Mouse (Mus musculus): ENCODE measurements at regions not wholly inside any gene's neighbourhood (a gene's known extent, or its start where the extent isn't known, plus 50 kb on each side); places are given as distances from the start of the nearest gene placed in this dataset.

DNA sequence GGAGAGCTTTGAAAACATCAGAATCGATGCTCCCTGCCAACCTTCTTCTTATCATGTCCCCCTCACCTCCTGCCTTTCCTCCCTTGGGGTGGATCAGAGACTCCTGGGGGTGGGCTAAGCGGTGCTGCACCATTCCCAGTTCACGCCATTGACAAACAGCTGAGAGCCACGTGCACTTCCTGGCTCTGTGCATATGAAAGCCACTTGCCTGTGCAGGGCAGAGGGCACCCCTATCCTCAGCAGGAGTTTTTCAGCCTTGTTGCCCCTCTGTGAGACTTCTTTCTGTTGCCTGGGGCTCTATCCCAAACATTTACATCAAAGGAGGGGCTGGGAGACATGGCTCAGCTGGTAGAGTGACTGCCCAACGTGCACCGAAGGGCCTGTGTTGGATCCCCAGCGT, 531.1 kb upstream of the Tbx3 start:
- DNase-seq (ENCODE audit: low read depth, low spot score) = no peak

DNA sequence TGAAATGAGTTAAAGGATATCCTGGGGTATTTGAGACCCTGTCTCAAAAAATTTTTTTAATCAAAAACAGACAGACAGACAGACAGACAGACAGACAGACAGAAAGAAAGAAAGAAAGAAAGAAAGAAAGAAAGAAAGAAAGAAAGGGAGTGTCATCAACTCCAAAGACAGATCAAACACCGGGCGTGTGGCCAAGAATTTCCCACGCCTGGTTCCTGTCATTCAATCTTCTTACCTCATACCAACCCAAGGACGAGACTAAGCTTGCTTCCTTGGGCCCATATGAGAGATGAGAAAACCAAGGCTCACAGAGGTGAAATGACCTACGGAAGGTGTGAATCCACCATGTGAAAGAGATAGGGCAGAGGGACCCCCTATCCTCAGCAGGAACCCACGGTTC, 530.7 kb upstream of the Tbx3 start:
- DNase-seq (ENCODE audit: low read depth, low spot score) = no peak

DNA sequence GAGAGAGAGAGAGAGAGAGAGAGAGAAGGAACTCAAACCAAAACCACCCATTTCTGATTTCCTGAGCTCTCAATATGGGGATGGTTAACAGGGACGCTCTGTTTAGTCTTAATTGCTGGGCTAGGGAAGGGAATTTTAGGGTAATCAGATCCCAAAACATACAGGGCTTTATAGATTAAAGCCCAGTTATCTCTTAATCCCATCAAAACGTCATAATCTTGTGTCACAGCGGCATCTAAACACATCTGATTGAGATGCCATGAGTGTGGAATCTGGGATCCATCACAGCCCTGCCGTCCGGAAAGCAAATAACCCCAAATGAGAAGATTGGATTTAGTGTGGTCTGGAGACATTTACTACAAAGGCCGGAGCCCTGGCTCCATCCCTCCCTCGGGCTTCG, 527.1 kb upstream of the Tbx3 start:
- DNase-seq (ENCODE audit: low read depth, low spot score) = no peak

DNA sequence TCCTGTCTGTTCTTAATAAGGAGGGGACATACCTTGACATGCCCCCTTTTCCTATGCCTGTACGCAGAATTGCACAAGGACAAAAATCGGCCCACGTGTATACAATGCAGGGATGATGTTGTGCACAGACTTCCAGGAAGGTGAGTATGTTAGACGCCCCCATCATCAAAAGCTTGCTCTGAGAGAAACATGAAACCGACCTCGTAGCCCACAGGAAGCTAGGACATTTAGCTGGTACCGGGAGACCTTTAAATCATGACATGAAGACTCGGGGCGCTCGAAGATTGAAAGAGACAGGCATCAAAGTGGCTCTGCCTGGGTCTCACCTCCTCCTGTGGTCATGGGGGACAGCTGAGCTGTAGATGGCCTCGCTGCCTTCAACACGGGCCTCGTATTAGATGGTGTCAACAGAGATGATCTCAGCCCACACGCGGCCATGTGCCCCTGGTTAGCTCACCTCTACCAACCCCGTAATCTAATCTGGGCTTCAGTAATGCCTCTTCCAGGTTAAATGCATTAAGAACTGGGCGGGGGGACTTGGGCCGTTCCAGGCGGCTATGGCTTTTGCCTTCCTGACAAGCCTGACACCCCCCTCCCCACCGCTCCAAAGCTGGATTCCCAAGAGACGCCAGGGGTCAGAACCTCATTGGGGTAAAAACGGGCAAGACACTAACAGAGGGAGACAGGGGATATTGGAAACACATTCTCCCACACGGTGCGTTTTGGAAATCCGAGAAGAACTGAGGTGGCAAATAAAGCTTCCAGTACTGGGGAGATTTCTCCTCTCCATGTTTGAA, 520.9 kb upstream of the Tbx3 start:
- no peak for DNase-seq (ENCODE audit: low read depth, low spot score)

DNA sequence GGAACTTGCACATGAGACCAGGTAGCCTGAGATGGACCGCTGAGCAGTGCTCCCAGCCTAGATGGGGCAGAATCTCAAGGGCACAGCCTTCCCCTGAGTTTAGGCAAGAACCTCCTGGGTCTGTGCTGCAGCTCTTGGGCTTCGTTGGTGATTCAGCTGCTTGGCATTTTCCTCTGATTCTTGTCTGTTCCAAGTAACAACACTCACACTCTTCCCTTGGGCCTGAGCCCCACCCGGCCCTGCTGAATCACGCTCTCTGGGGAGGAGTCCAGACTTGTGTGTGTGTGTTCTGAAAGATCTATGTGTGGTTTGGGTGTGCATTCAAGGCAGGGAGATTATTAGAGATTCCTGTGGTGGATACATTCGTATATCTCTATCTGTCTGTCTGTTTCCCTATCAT, 517.4 kb upstream of the Tbx3 start:
- DNase-seq (ENCODE audit: low read depth, low spot score) = no peak

DNA sequence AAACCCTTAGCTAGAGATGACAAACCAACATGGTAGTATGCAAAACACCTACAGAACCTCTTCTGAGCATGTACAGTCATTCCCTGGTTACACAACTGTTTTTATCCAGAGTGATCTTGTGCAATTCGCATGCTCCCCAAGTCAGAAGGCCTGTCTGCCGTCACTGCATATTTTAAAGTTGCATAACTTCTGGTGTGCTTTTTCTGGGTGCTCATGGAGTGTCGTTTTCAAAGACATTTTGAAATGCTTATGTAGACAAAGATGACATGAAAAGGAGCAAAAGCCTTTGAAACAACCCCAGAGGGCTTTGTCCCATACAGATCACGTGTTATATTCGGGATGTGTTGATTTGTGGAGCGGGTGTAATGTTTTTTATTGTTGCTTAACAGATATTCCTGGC, 513.8 kb upstream of the Tbx3 start:
- no peak for DNase-seq (ENCODE audit: low read depth, low spot score)

DNA sequence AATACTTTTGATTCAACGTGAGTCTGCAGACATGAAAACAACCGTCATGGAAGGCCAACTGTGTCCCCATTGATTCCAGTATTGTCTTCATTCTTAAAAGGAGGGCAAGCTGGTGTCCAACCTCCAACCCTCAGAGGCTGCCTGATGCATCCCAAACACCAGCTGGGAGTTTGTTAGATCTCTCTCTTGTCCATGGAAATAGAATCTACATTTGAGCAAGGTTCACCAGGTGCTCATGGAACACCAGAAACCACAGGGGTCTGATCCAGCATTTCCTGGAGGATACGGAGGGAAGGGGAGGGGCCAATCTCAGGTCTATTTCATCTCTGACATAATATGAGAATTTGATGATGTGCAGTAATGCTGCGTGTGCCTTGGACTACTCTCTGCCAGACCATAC, 512.3 kb upstream of the Tbx3 start:
- DNase-seq (ENCODE audit: low read depth, low spot score) = no peak

DNA sequence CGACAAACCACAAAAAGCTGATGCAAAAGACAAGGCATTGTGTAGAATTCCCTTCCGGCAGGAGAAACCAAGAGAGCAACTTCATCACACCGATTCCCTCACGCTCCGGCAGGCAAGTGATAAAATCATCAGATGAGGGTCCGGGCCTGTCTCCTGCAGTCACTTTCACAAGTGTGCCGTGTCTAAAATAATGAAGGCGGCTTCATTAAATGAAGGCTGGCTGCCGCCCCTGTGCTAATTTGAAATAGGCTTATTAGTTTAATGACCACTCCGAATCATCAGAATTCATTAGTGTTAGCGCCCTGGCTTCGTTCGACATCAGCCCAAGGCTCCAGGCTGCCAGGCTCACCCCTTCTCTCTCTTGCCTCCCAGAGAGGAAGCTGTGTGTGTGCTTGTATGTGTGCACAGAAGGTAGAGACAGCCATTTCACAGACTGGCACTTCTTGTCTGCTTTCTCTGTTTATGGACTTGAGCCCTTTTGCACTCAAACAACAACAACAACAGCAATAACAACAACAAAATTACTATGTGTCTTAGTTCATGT, 508.3 kb upstream of the Tbx3 start:
- no peak for DNase-seq (ENCODE audit: low read depth, low spot score)

DNA sequence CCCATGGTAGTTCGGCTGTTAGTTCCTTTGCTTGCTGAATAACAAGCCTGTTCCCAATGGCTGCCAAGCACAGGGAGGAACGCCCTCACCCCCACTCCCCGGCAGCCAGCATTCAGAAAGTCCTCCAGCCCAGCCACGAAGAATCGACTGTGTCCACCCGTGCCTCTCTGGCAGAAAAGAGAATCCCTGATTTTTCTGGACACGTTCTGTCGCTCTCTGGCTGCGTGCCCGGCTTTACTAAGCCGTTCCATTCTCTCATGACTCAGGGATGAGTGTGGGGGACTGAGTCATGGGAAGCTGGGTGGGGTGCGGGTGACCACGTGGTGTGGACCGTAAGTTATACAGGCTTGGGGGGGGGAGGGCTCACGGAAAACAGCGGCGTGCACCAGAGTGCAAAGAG, 502.8 kb upstream of the Tbx3 start:
- DNase-seq (ENCODE audit: low read depth, low spot score) = no peak

DNA sequence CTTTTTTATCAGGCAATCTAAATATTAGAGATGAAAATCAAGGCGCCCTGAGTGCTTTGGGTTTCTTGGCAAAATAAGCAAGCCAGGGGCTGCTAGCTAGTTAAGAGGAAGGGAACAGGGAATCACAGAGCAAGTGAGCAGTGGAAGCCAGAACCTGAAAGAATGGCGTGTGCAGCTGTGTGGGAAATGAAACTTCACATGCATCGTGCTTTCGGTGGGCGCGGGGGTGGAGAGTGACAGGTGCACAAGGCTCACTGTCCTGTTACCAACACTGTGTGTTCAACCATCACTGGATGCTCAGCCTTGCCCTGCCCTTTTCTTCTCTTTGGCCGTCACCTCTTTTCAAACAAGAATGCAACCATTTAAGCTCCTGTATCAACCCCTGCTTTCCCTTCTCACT, 501.2 kb upstream of the Tbx3 start:
- DNase-seq (ENCODE audit: low read depth, low spot score) = no peak

DNA sequence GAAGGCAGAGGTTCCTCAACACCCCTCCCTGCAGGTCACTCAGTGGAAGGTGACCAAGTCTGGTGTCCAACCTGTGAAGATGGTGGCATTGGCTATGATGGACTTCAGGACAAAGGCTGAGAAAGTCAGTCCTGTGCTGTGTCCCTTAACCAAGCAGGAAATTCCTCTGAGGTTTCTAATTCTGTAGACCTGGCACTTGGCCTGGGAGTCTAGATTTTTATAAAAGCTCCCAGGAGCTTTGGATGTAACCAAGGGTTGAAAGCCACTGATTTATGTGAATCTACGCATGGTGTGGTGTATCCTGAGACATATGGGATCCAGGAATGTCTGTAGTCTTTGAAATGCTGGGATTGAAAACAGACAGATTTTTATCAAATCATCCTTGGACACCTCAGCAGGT, 498.8 kb upstream of the Tbx3 start:
- no peak for DNase-seq (ENCODE audit: low read depth, low spot score)

DNA sequence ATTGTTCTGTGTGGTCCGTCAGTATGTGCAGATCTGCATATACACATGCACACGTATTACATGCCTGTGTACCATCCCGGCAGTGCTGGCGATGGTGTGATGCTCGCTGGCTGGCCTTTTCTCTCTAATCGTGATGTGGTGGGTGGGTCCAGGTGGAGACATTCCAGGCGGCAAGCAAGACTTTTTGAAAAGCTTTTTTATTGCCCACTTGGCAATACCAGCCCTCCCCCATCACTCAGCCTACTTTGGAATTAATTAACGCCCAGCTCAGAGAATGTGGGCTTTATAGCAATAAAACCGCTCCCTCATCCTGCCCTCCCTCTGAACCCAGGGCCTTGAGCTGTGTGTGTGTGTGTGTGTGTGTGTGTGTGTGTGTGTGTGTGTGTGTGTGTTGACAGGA, 491.7 kb upstream of the Tbx3 start:
- DNase-seq (ENCODE audit: low read depth, low spot score) = no peak

DNA sequence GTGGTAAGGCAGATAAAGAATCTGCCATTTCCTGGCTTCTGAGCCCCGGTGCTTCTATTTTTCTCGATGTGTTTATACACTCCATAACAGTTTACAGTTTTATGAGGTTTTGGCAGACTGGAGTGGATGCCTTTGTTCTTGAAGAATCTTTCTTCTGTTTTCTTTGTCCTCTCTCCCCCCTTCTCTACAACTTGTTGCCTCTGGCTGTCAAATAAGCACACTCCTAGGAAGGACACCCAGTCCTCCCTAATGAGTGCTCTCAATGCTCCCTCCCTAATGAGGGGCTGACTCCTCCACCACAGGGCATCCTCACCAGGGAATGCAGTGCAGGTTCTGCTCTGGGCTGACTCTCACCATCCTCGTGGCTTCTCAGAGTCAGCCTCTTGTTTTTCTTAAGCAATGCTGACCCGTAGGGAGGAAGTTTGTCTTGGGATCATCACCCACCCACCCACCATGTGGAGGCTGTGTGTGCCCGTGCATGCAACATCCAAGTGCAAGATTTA, 486.9 kb upstream of the Tbx3 start:
- no peak for DNase-seq (ENCODE audit: low read depth, low spot score)

DNA sequence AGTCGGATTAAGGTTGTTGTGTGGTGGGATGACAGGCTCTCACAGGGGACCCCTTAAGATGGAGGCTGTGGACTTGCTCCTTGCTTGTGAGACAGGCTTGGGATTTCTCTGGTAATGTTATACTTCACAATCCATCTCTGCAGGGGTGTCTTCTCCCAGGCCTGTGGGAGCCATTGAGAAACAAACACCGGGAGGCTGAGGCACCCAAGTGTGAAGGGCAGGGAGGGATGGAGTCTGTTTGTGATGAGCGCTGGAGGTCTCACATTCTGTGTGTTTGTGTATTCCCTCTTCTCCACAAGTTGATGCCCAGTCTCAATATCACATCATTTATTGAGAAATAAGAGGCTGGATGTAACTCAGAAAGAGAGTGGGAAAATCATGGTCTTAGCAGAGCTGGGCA, 483.9 kb upstream of the Tbx3 start:
- DNase-seq (ENCODE audit: low read depth, low spot score) = no peak

DNA sequence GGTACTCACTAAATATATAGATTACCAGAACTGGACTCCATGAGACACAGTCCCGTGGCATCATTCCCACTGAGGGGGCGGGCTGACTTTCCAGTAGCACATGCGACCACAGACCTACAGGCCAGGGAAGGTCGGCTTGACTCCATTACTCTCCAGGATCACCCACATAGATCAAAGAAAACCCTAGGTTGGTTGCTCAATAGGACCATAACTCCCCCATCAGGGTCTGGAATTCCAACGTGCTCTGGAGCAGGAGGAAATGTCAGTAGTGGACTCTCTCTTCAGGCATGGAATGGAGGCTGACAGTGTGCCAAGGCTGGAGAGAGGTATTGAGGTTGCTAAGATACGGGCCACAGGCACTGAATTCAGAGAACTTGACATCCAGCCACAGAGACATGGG, 482.0 kb upstream of the Tbx3 start:
- no peak for DNase-seq (ENCODE audit: low read depth, low spot score)

DNA sequence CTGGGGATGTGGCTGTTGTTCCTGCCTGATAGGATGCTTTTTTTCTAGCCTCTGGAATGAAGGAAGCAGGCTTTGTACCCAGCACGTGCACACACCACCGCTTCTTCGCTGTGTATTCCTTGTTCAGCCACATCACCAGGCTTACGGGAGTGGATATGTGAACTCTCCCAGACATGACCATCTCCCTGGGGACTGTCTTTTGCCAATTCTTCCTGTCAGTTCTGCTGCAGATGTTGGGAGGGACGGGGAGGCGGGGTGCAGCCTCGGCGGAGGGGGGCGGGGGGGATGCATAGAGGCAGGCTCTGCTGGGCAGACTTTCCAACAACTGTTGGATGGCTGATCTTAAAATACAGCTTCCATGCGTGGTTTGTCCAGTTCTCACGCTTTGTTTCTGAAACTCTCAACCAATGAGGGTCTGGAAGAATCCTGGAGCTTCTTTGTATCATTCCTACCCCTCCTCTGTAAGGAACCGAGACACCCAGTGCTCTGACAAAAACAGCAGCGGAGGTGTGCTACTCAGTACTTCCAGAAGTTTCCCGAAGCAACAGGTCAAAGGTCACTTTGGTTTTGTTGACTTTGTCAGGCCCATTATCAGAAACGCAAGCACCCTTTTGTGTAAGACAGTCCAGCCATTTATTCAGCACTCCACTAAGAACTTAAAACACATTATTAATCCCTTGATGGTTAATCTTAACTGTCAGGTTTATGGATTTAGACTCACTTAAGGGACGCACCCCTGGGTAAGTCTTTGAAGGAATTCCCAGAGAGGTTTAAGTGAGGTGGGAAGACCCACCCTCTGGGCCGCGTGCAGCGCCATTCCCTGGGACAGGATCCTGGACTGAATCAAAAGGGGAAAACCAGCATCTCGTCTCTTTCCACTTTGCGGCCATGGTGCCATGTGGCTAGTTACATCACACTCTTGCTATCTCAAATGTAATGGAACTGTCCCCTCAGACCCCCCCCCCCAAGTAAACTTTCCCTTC, 476.5 kb upstream of the Tbx3 start:
- DNase-seq (ENCODE audit: low read depth, low spot score) = no peak

DNA sequence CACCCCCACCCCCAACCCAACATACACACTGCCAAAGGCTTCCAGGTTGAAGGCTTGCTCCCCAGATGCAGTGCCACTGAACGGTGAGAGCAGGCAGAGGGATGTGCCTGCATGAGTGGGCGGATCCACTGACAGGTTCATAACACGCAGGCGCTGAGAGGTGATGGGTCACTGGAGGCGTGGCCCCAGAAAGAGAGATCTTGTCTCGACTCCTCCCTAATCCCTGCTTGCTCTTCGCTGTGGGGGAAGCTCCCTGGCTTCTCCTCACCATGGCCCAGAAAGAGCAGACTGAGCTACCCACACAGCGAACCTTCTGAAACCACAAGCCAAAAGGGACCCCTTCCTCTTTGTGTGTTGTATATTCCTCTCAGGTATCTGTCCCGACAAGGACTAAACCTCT, 470.6 kb upstream of the Tbx3 start:
- no peak for DNase-seq (ENCODE audit: low read depth, low spot score)

DNA sequence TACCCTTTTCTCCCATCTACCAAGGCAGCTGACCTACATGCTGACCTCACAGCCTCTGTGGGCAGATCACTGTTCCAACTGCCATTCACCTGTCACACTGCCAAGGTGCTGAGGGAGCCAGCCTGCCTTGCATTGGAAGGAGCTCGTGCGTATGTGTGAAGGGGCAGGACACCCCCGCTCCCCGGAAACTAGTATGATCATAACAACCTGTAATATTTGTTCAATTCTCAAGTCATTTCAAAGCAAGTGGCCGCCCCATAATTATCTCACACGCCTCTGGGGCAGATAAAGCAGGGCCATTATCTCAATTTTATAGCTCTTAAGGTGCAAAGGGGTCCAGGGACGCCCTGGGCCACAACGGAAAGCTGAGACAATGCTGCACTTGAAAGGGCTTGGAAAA, 469.2 kb upstream of the Tbx3 start:
- no peak for DNase-seq (ENCODE audit: low read depth, low spot score)

DNA sequence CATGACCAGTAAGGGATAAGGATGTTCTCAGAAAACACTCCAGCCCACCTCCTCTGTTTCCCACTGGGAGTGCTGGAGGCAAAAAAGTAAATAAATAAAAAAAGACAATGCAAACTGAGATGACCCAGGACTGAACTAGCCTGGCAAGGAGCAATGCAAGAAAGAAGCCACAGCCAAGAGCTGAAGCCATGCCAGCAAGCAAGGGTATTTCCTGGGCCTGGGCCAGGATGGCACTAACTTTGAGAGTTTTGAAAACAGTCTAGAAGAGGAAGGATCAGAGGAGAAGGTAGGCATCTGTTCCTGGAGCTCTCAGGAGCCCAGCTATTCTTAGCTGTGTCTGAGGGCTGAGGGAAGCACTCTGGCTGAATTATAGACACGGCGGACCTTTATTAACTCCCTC, 465.7 kb upstream of the Tbx3 start:
- DNase-seq (ENCODE audit: low read depth, low spot score) = no peak

DNA sequence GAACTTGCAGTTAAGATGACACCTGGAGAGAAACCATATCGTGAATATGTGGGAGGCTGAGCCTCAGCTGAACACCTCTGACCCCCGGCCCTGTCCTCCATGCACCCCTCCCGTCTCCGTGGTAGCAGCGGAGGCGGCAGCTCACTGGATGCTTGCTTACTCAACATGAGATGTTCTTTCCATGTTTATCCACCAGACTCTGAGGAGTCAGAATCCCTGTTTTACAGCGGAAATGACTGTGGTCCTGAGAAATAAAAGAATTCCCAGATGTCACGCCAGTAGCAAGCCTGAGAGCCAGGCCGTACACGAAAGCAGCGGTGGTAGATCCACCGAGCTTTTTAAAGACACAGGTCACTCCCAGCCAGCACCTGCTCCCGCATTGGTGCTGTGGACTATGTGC, 462.4 kb upstream of the Tbx3 start:
- no peak for DNase-seq (ENCODE audit: low read depth, low spot score)

DNA sequence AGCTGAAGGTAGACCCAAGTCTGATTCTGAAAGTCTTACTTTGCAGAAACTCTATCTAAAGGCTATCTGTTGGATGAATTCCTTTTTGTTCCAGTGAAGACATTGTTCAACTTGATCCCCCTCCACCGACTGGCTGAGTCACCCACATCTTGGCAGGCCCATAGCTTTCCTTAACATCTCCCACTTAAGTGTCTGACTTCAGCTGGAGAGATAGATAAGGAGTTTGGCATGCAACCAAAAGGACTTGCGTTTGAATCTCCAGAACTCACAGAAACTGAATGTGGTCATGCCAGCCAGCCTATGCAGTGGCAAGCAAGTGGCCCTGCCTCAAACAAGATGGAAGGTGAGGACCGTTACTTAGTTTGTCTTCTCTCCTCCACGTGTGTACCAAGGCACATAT, 457.3 kb upstream of the Tbx3 start:
- DNase-seq (ENCODE audit: low read depth, low spot score) = no peak

DNA sequence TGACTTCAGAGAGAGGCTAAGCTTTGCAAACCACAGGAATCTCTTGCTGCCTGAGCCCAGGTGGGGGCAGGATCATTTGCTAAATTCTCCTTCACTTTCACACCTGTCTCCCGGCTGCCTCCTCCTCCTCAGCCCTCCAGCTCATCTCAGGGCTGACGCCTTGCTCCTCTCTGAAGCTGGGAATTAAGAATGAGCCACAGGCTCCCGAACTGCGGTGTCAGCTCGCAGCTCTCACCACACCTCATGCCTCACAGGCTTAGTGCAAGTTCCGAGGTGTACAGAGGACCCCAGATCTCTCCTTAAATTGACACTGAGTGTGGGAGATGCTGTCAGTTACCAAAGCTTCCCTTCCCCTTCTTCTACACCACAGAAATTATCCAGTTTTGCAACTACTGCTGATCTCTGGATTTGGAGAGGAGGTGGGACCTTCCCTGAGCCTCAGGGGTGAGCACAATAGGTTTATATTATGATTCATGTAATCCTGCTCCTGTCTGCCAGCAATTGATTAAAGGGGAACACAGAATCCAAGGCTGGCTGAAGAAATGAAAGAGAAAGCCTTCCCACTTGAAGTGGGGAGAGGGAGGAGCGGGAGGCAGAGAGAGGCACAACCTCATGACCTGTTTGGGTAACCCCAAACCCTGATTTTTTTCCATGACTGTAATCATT, 456.6 kb upstream of the Tbx3 start:
- no peak for DNase-seq (ENCODE audit: low read depth, low spot score)
